Mouse (Mus musculus) myocyte (in vitro differentiated cells): ENCODE measurements around the gene Tmem156. TPM values are rescaled to one million over a fixed set of nuclear protein-coding genes. Genes with fewer than 3 reads are reported as not detected.

ENCODE experiments used
- H3K27me3 ChIP-seq: one replicate; pipeline ENCODE4 v1.6.1; 2011; ENCODE audit not compliant: control insufficient read depth, insufficient read depth, insufficient read length
- H3K36me3 ChIP-seq: one replicate; pipeline ENCODE4 v1.6.1; 2011; ENCODE audit not compliant: control insufficient read depth, insufficient read depth
- H3K4me2 ChIP-seq: one replicate; pipeline ENCODE4 v1.6.1; 2011; ENCODE audit warnings: low read depth, control low read depth
- H3K4me3 ChIP-seq: one replicate; pipeline ENCODE4 v1.5.1; 2011; ENCODE audit warnings: mild to moderate bottlenecking, control low read depth, moderate library complexity
- H3K79me2 ChIP-seq: one replicate; pipeline ENCODE4 v1.6.1; 2011; ENCODE audit not compliant: control insufficient read depth, insufficient read depth
- H3ac ChIP-seq: one replicate; pipeline ENCODE4 v1.6.1; 2011; ENCODE audit not compliant: control insufficient read depth, insufficient read length
- CEBPB ChIP-seq: IDR thresholded peaks from 2 replicates; pipeline ENCODE4 v1.6.1; 2011; ENCODE audit warnings: mild to moderate bottlenecking, moderate library complexity; ENCODE audit not compliant: poor library complexity, insufficient read depth, severe bottlenecking
- E2F4 ChIP-seq: IDR thresholded peaks from one replicate; pipeline ENCODE4 v1.6.1; 2011; ENCODE audit warnings: mild to moderate bottlenecking, control low read depth, moderate library complexity; ENCODE audit not compliant: insufficient read depth
- MAX ChIP-seq: IDR thresholded peaks from one replicate; pipeline ENCODE4 v1.6.1; 2011; ENCODE audit warnings: low read depth, mild to moderate bottlenecking, control low read depth
- MYOD1 ChIP-seq, 3 experiments: IDR thresholded peaks; one replicate each; pipeline ENCODE4 v1.6.1; 2011; ENCODE audit warnings: control low read depth in 2 of 3, low read depth in 2 of 3, mild to moderate bottlenecking in 2 of 3, moderate library complexity in 1 of 3; ENCODE audit not compliant: insufficient read length in 2 of 3, control insufficient read depth in 1 of 3
- MYOG ChIP-seq, 3 experiments: IDR thresholded peaks; one replicate each; pipeline ENCODE4 v1.6.1; 2011; ENCODE audit warnings: control low read depth in 2 of 3, low read depth in 2 of 3, mild to moderate bottlenecking in 2 of 3; ENCODE audit not compliant: insufficient read length in 2 of 3, control insufficient read depth in 1 of 3, insufficient read depth in 1 of 3
- POLR2A ChIP-seq: IDR thresholded peaks from one replicate; pipeline ENCODE4 v1.6.1; 2011; ENCODE audit warnings: low read depth, mild to moderate bottlenecking, control low read depth, moderate library complexity; ENCODE audit not compliant: insufficient read length
- POLR2AphosphoS2 ChIP-seq: IDR thresholded peaks from one replicate; pipeline ENCODE4 v1.6.1; 2011; ENCODE audit warnings: low read depth, control low read depth; ENCODE audit not compliant: insufficient read length
- REST ChIP-seq: IDR thresholded peaks from one replicate; pipeline ENCODE4 v1.6.1; 2011; ENCODE audit warnings: mild to moderate bottlenecking, control low read depth, moderate library complexity; ENCODE audit not compliant: insufficient read depth, insufficient read length
- SRF ChIP-seq: IDR thresholded peaks from one replicate; pipeline ENCODE4 v1.6.1; 2011; ENCODE audit warnings: low read depth; ENCODE audit not compliant: control insufficient read depth, insufficient read length
- TCF12 ChIP-seq: IDR thresholded peaks from one replicate; pipeline ENCODE4 v1.6.1; 2011; ENCODE audit warnings: mild to moderate bottlenecking, control low read depth; ENCODE audit not compliant: poor library complexity, insufficient read depth, severe bottlenecking
- TCF3 ChIP-seq: IDR thresholded peaks from one replicate; pipeline ENCODE4 v1.6.1; 2011; ENCODE audit warnings: low read depth, control low read depth; ENCODE audit not compliant: insufficient read length
- USF1 ChIP-seq: IDR thresholded peaks from one replicate; pipeline ENCODE4 v1.6.1; 2011; ENCODE audit warnings: low read depth, mild to moderate bottlenecking, control low read depth, moderate library complexity
- polyA plus RNA-seq: library from polyadenylated mRNA; unstranded; fragments of >200 nt; fragmentation: generic; extraction: Trizol; gene quantifications from one replicate; pipeline ENCODE4 v1.2.1, GENCODE M21; 2012; ENCODE audit warnings: missing spikeins

Tmem156 gene
- polyA plus RNA-seq, 1 experiment: 0.61 TPM

- Histone ChIP-seq H3K4me3 (no peak overlapping the region), H3ac (no peak overlapping the region), H3K36me3 (no peaks in the 10 kb centered on the region), H3K4me2 (no peak overlapping the region), H3K79me2 (peaks cover 8% of the 10 kb centered on the region), H3K27me3 (no peaks in the 10 kb centered on the region)
- no peak for TF ChIP-seq CEBPB
- TF ChIP-seq REST: no peak
- no peak for TF ChIP-seq POLR2A
- TF ChIP-seq TCF3: no peak
- no peak for TF ChIP-seq TCF12
- no peak for TF ChIP-seq MYOG (IDR thresholded peaks at IDR 0.05; ENCODE audit: control insufficient read depth in 1 of 3, insufficient read depth in 1 of 3, insufficient read length in 2 of 3, low read depth in 2 of 3)
- TF ChIP-seq MAX: no peak
- no peak for TF ChIP-seq SRF
- TF ChIP-seq USF1: no peak
- no peak for TF ChIP-seq POLR2AphosphoS2
- TF ChIP-seq MYOD1 (IDR thresholded peaks at IDR 0.05; ENCODE audit: control insufficient read depth in 1 of 3, insufficient read length in 2 of 3, low read depth in 2 of 3): no peak
These were observed 38.7 kb upstream of the Tmem156 start for GRCm38 (mm10) chr5:65130528-65131210.

- no peak overlapping the region for H3K4me3 ChIP-seq
- TF ChIP-seq E2F4 (no peak), REST (no peak), POLR2AphosphoS2 (no peak), MYOD1 (IDR thresholded peaks at IDR 0.05; ENCODE audit: control insufficient read depth in 1 of 3, insufficient read length in 2 of 3, low read depth in 2 of 3) (no peak), MAX (no peak), MYOG (IDR thresholded peaks at IDR 0.05; ENCODE audit: control insufficient read depth in 1 of 3, insufficient read depth in 1 of 3, insufficient read length in 2 of 3, low read depth in 2 of 3) (no peak), CEBPB (no peak), USF1 (no peak), TCF12 (no peak), SRF (no peak), POLR2A (no peak), TCF3 (no peak)
- no peaks in the 10 kb centered on the region for H3K27me3 ChIP-seq
- no peak overlapping the region for H3ac ChIP-seq
- peak overlapping the region; percentile 3 for H3K4me2 ChIP-seq
- H3K79me2 ChIP-seq: peaks cover 5% of the 10 kb centered on the region
- no peaks in the 10 kb centered on the region for H3K36me3 ChIP-seq
These were observed 36.5 kb upstream of the Tmem156 start for GRCm38 (mm10) chr5:65128481-65128880.

GRCm38 (mm10) chr5:65126137-65126536 lies 34.2 kb upstream of the Tmem156 start:
- Histone ChIP-seq H3K4me3 (no peak overlapping the region), H3K4me2 (no peak overlapping the region), H3ac (no peak overlapping the region), H3K79me2 (peaks cover 3% of the 10 kb centered on the region), H3K27me3 (no peaks in the 10 kb centered on the region), H3K36me3 (no peaks in the 10 kb centered on the region)
- TF ChIP-seq POLR2A: no peak

- Histone ChIP-seq H3K4me3 (no peak overlapping the region), H3K79me2 (no peaks in the 10 kb centered on the region), H3ac (no peak overlapping the region), H3K4me2 (no peak overlapping the region), H3K27me3 (no peaks in the 10 kb centered on the region), H3K36me3 (no peaks in the 10 kb centered on the region)
- TF ChIP-seq TCF12: no peak
These were observed 30.7 kb upstream of the Tmem156 start for GRCm38 (mm10) chr5:65122616-65123015.

- Histone ChIP-seq H3ac (no peak overlapping the region), H3K79me2 (no peaks in the 10 kb centered on the region), H3K36me3 (peaks cover 15% of the 10 kb centered on the region), H3K4me3 (no peak overlapping the region), H3K4me2 (no peak overlapping the region), H3K27me3 (no peaks in the 10 kb centered on the region)
- TF ChIP-seq TCF12 (no peak), TCF3 (no peak), MAX (no peak), CEBPB (no peak), MYOG (IDR thresholded peaks at IDR 0.05; ENCODE audit: control insufficient read depth in 1 of 3, insufficient read depth in 1 of 3, insufficient read length in 2 of 3, low read depth in 2 of 3) (no peak), MYOD1 (IDR thresholded peaks at IDR 0.05; ENCODE audit: control insufficient read depth in 1 of 3, insufficient read length in 2 of 3, low read depth in 2 of 3) (no peak)
These were observed 28.0 kb upstream of the Tmem156 start for GRCm38 (mm10) chr5:65119918-65120317.
